Mouse (Mus musculus) activated CD4-positive, CD25-positive, alpha-beta regulatory T cell, adult 4 months (primary cell): Measurements from ENCODE around the gene Smarcd1. TPM values are rescaled to one million over a fixed set of nuclear protein-coding genes. Genes with fewer than 3 reads are reported as not detected.
A peak's percentile ranks its signal among the peaks of the same experiment; 100 is the strongest.

Source experiments
- ATAC-seq: one replicate; pipeline ENCODE4 v1.8.0; 2017
- polyA plus RNA-seq, 2 experiments: library from polyadenylated mRNA; unstranded; fragments of 100-300 nt; shearing (Covaris generic); gene quantifications; one replicate each; pipeline ENCODE4 v1.2.1; 2017

The Smarcd1 gene
- polyA plus RNA-seq, 2 experiments from 2014 or later = 8.6 to 10.8 TPM

GRCm38 (mm10) chr15:99688712-99689111, 13.2 kb upstream of the Smarcd1 start:
- no peak for ATAC-seq

GRCm38 (mm10) chr15:99690924-99691323, 11.0 kb upstream of the Smarcd1 start:
- ATAC-seq = no peak

DNA sequence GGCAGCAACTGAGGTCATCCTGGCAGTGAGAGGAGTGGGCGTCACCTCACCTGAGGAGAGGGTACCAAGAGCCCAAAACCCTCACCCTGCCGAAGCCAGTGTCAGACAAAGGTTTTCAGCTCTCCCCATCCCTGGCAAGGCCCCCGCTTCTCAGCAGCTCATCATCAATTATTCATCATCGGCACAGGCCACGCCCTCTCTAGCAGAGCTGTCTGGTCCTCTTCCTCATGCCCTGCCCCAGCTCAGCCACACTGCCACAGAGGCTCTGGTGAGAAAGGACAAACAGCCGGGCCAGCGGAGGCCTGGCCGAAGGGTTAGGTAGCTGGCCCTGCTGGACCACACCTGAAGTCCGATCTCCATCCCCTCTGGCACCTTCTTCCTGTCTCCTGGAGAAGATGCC, 10.0 kb upstream of the Smarcd1 start:
- ATAC-seq = no peak

DNA sequence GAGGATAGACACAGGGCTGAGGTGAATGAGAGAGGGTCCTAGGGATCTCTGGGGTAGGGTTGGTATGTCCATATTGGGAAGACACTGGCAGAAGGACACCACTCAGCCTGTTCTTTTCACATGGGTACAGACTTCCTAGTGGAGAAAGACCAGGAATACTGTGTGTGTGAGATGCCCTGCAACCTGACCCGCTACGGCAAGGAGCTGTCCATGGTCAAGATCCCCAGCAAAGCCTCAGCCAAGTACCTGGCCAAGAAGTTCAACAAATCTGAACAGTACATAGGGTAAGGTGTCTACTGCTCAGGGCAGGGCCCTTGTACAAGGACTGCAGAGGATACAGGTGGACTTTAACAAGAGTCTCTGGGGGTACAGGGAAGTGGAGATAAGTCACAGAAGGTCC, 4.6 kb upstream of the Smarcd1 start:
- no peak for ATAC-seq

DNA sequence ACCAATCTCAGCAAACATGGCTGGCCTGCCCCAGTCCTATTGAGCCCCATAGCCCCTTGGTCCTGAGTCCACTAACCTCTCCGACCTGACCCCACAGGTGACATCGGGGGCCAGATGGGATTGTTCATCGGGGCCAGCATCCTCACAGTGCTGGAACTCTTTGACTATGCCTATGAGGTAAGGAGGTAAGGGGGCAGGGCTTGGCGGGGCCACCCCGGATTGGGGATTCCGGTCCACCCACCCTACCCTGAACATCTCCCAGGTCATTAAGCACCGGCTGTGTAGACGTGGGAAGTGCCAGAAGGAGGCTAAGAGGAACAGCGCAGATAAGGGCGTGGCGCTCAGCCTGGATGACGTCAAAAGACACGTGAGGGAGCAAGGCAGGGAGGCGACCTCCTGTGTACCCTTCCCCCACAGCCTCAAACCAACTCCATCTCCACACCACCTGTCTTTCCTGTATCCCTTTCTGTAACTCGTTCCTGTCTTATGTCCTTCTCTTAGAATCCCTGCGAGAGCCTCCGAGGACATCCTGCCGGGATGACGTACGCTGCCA, 3.3 kb upstream of the Smarcd1 start:
- no peak for ATAC-seq

DNA sequence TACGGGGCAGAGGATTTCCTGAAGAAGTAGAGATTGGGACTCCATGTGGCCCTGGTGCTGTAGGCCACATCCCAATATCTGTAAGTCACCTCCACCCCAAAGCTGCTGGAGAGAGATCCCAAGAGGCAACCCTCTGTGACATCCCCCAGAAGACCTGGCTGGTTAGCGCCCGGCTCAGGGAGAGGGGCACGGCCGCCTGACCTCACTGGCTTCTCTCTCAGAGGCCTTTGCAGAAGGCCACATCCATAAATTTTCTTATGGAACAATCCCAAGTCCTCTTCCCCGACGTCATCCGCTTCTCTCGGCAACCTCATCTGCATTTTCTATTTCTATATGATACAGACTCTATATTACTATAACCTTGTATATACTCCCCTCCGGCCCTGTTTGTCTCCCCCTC, 2.2 kb upstream of the Smarcd1 start:
- no peak for ATAC-seq

DNA sequence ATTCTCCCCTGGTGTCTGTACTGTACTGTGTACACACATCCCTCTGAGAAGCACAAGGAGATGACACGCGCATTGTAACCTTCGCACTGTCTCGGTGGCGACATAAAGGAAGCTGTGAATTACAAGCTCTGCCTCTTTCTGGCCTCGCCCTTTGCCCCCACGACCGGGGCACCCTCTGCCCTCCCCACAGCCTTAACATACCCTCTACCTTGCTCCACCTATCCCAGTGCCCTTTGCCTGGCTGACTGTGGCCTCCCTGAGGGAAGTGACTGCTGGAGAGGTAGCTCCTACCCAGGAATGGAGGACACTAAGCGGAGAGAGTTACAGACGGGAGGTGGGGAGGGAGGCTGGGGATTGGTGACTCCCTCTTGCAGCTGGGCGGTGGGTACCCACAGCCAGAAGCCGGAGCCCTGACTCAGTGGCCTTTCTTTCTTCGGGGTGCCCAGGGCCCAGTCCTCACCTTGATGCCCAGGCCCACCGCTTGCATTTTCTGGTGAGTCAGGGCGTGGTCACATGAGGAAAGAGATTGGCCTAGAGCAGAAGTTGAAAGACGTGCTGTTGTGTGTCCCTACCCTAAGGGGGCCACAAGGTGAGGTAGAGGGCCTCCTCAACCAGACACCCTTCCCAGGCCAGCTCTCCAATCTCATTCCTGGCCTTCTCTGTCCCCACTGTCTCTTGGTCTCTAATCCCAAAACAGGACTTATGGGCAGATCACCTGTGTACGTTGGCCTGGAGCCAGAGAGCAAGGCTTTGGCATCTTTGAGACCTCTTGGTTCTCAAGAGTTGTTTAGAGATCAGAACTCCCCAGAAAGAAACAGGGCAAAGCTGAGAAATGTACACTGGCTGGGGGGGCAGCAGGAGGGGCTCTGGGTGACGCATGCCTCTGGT, 1.5 kb upstream of the Smarcd1 start:
- ATAC-seq = no peak

GRCm38 (mm10) chr15:99701640-99701998, 310 bp upstream of the Smarcd1 start:
- peak; percentile 9 for ATAC-seq

- ATAC-seq = no peak
These were observed 1.2 kb downstream of the Smarcd1 start for GRCm38 (mm10) chr15:99703104-99703503.

DNA sequence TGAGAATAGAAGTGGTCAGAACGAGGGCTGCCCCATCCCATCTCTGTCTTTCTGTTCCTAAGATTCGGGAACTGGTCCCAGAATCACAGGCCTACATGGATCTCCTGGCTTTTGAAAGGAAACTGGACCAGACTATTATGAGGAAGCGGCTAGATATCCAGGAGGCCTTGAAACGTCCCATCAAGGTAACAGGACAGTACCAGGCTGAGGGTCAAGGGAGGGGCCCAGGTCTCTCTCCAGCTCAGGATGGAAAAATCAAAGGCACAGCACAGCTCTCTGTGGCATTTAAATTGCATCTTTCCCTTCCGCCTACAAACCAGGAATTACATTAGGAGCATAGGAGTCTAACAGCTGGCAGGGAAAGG, 1.7 kb downstream of the Smarcd1 start:
- no peak for ATAC-seq

GRCm38 (mm10) chr15:99704041-99704681, 2.2 kb downstream of the Smarcd1 start:
- ATAC-seq = no peak

DNA sequence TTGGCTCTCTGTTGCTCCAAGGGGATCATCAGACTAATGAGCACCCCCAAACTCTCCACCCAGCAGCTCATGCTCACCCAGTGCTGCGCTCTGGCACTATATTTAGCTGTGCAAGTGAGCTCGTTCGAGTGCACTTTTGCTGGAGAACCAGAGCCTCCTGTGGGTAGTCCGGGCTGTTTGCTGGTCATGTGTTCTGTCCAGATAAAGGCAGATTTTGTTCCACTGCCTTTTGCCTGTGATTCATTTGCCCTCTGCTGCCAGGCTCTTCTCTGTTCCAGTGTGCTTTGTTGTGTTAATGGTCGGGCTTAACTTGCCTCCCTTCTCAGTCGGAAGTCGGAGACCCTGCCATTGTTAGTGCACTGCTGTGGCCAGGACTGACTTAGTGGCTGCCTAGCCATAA, 3.0 kb downstream of the Smarcd1 start:
- ATAC-seq = no peak

DNA sequence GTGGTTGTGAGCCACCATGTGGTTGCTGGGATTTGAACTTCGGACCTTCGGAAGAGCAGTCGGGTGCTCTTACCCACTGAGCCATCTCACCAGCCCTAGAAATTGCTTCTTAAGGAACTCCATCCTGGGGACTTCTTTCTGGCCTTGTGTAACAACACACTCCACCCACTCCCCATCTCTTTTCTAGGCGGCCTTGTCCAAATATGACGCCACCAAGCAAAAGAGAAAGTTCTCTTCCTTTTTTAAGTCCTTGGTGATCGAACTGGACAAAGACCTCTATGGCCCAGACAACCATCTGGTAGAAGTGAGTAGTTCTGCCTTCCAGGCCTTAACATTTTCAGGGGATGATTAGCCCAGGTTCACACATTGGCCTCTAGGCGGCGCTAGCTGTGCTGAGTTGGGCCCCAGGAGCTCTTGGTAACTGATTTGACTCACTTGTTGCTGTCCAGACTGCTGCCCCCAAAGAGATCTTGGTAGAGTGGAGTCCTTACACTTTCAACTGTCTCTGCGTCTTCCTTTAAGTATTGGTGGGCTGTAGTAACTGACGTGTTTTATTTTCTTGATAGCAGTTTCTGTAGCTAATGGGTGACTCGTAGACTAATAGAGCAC, 3.6 kb downstream of the Smarcd1 start, which contains the start of gene Gm17349:
Gene Gm17349, minus strand, starts transcription at position 51 of the 609 bp plus-strand sequence.
- no peak for ATAC-seq

DNA sequence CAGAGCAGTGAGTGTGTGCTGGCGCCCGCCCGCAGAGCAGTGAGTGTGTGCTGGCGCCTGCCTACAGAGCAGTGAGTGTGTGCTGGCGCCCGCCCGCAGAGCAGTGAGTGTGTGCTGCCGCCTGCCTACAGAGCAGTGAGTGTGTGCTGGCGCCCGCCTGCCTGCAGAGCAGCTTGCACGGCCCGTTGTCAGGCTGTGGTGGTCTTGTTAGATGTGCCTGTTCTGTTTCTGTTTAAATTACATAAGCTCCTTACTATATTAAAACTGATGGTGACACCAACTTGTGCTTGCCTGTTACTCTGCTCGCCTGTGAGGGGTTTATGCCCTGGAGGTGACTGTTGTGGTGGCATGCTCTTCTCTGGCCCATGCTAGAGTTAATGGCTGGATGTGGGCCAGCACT, 6.2 kb downstream of the Smarcd1 start:
- no peak for ATAC-seq

DNA sequence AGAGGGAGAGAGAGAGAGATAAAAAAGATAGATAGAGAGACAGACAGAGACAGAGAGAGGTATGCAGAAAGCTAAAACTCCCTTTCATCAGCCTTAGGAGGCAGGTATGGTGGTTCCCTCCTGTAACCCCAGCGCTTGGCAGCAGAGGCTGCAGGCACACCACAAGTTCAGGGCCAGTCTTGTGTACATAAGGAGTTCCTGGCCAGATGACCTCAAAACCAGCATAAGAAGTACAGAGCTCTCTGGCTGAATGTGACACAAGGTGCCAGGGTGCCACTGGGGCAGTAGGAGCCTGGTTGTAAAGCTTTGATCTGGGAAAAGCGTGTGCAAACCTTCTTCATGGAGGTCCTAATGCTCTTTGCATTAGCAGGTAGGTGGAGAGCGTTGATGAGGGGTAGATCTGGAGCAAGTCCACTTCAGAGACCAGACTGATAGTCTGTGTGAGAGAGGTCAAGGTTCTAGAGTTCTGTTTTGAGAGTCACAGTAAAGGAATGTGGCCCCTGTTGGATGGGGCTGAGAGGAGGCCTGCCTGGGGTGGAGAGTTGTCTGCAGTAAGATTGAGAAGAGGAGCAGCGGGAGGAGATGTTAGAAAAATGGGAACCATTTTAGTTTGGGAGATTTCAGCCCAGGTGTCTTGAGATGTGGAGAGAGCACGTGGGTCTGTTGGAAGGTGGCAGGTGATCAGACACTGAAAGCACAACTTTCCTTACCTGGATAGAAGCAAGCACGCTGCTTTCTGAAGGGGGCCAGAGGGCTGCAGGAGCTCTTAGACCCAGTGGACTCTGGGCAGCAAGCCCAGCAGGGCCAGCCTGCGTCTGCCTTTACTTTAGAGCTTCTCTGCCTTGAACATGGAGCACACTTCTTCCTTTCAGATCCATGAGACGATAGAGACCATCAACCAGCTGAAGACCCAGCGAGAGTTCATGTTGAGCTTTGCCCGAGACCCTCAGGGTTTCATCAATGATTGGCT, 8.6 kb downstream of the Smarcd1 start:
- no peak for ATAC-seq

- ATAC-seq = no peak
These were observed 9.6 kb downstream of the Smarcd1 start for GRCm38 (mm10) chr15:99711491-99711890.

GRCm38 (mm10) chr15:99712666-99713559, 11.0 kb downstream of the Smarcd1 start:
- no peak for ATAC-seq

DNA sequence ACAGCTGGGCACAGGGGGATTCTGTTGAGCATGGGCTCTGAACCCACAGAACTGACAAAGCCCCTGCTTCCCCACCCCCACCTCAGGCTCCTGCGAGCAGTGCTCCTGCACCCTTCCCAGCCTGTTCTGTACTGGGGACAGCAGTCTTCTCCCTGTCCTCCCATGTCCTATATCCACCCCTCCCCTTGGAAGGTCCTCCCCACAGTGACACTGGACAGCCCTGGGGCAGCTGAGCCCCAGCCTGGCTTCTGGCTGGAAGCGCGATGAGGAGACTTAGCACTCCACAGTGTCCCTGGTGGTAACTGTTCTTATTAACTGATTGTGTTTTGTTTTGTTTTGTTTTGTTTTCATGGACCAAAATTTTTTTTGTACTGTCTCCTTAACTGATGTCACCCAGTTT, 11.6 kb downstream of the Smarcd1 start:
- no peak for ATAC-seq

- ATAC-seq = no peak
These were observed 12.3 kb downstream of the Smarcd1 start for GRCm38 (mm10) chr15:99714206-99714605.

DNA sequence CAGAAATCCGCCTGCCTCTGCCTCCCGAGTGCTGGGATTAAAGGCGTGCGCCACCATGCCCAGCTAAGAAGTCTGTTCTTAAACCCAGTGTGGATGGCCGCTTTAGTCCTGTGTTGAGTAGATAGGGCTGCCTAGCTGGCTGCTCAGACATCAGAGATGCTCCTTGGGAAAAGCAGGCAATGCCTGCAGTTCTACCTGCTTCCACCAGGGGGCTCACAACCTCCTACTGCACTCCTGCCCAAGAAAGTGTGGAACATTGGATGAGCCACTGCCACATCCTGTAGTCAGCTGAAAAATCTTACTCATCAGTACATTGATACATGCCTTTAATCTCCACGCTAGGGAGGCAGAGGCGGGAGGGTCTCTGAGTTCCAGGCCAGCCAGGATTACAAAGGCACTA, 12.9 kb downstream of the Smarcd1 start:
- ATAC-seq = no peak

DNA sequence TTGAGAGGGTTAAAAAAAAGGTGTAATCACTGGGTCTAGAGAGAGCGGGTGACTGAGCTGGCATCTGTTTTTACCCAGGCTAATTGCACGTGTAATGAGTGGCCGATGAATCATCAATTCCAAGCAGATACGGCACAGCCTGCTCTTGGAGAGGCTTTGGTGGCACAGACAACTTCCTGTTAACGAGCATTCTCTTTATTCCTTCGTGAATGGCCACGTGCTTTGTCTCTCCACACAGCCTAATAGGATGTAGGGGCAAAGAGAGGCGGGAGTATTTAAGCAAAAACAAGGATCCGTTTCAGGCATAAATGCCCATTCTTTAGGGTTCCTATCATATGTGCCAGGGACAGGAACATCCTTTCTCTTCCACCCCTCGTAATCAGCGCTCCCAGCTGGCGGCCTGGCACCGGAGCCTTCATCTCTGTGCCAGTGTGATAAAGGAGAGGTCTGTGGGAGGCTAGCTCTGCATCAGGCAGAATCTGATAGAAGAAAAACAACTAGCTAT, 13.5 kb downstream of the Smarcd1 start:
- no peak for ATAC-seq
